Mouse (Mus musculus): ENCODE measurements around the gene Sstr5.

- no peak for TF ChIP-seq CTCF (IDR thresholded peaks at IDR 0.05; ENCODE audit: low read depth, low read length)
- TF ChIP-seq POLR2A (IDR thresholded peaks at IDR 0.05; ENCODE audit: extremely low read depth, insufficient read depth, low read length) = no peak
Measured at GRCm38 (mm10) chr17:25541768-25542167, 44.7 kb upstream of the Sstr5 start.

Data from liver, adult 2 months (tissue).